Mouse (Mus musculus) intestine, embryonic 16.5 days (tissue): ENCODE measurements around the gene Fryl. TPM values are rescaled to one million over a fixed set of nuclear protein-coding genes. Genes with fewer than 3 reads are reported as not detected.

Experiments
- ATAC-seq: fragments of 200-750 bp; cut with Nextera tagmentation; 2 replicates; pipeline ENCODE4 v1.8.0; 2017; ENCODE audit warnings: moderate TSS enrichment, moderate library complexity
- H3K27ac ChIP-seq: fragments of 300-500 bp; sonication (generic); 2 replicates; pipeline ENCODE4 v1.5.1; 2014; ENCODE audit warnings: mild to moderate bottlenecking, low read length
- H3K27me3 ChIP-seq: fragments of 300-500 bp; sonication (generic); replicated peaks from 2 replicates; pipeline ENCODE4 v1.6.1; 2014; ENCODE audit warnings: low read length, control low read depth, mixed read lengths; ENCODE audit not compliant: control insufficient read depth, insufficient read depth
- H3K36me3 ChIP-seq: fragments of 300-500 bp; sonication (generic); 2 replicates; pipeline ENCODE4 v1.6.1; 2014; ENCODE audit warnings: low read length, control low read depth; ENCODE audit not compliant: control insufficient read depth, insufficient read depth
- H3K4me1 ChIP-seq: fragments of 300-500 bp; sonication (generic); 2 replicates; pipeline ENCODE4 v1.6.1; 2014; ENCODE audit warnings: low read length, control low read depth, mixed read lengths; ENCODE audit not compliant: control insufficient read depth, insufficient read depth
- H3K4me2 ChIP-seq: fragments of 300-500 bp; sonication (generic); 2 replicates; pipeline ENCODE4 v1.6.1; 2014; ENCODE audit warnings: low read depth, low read length, control low read depth
- H3K4me3 ChIP-seq: fragments of 300-500 bp; sonication (generic); 2 replicates; pipeline ENCODE4 v1.5.1; 2014; ENCODE audit warnings: mild to moderate bottlenecking, low read length
- H3K9ac ChIP-seq: fragments of 300-500 bp; sonication (generic); 2 replicates; pipeline ENCODE4 v1.6.1; 2014; ENCODE audit warnings: low read depth, low read length
- H3K9me3 ChIP-seq: fragments of 300-500 bp; sonication (generic); 2 replicates; pipeline ENCODE4 v1.6.1; 2016; ENCODE audit warnings: low read length, control low read depth; ENCODE audit not compliant: control insufficient read depth
- WGBS: fragments of 180-500 bp; shearing (Covaris S2); extraction: QIAGEN DNeasy Blood & Tissue Kit; methylation state at CpG from one replicate; pipeline ENCODE4 v1.1.7; 2014; 5-methylcytosine and 5-hydroxymethylcytosine counted together
- polyA plus RNA-seq: library from polyadenylated mRNA; unstranded; fragments of >200 nt; fragmentation: Nextera tagmentation; extraction: Ambion mirVana; gene quantifications from 2 replicates; pipeline ENCODE4 v1.2.1, GENCODE M21; 2015

Fryl gene
- polyA plus RNA-seq, 1 experiment from 2014 or later = 22.6 TPM

DNA sequence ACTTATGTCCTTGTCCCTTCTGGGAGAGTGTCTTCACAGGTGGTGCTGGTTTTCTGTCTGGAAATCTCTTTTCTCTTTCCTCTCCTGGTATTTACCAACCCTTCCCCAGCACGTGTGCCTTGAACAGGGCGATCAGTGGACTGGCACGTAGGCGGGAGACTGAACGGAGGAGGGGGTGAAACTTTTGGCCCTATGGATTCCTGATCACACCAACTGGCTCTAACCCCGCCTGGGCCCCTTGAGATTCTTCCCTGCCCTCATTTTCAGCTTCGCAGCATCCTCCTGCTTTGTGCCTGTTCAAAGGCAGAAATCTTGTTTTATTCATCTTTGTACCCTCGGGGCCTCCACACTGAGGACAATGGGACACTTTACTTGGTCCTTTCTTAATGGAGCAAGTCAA is 262.0 kb downstream of the Fryl start:
- Histone ChIP-seq H3K9me3 (no peaks in the 10 kb centered on the region), H3K4me2 (no peak overlapping the region), H3K36me3 (no peaks in the 10 kb centered on the region), H3K27ac (no peak overlapping the region), H3K4me3 (no peak overlapping the region), H3K4me1 (no peaks in the 10 kb centered on the region), H3K9ac (no peak overlapping the region), H3K27me3 (no peaks in the 10 kb centered on the region)
- ATAC-seq = no peak
- 75% methylated on average over 8 of the region's 8 CpGs for WGBS

DNA sequence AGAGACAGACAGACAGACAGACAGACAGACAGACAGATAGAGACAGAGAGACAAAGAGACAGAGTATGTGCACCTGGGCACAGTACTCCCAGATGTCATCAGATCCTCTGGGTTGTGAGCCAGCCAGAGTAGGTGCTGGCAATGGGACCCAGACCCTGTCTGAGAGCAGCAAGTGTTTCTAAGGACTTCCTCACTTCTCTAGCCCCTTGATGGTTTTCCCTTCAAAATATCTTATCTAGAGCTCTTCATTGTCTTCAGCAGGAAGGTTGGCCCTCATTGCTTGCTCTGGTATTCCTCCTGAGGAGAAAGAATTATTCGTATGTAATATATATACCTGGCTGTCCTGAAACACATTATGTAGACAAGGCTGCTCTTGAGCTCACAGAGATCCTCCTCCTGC is 263.9 kb downstream of the Fryl start:
- no peak overlapping the region for H3K4me2 ChIP-seq
- H3K9me3 ChIP-seq = no peaks in the 10 kb centered on the region
- ATAC-seq = no peak
- H3K36me3 ChIP-seq = no peaks in the 10 kb centered on the region
- WGBS = 82% methylated on average over 1 of the region's 1 CpGs
- H3K27ac ChIP-seq = no peak overlapping the region
- no peaks in the 10 kb centered on the region for H3K4me1 ChIP-seq
- no peak overlapping the region for H3K9ac ChIP-seq
- no peaks in the 10 kb centered on the region for H3K27me3 ChIP-seq
- H3K4me3 ChIP-seq = no peak overlapping the region

DNA sequence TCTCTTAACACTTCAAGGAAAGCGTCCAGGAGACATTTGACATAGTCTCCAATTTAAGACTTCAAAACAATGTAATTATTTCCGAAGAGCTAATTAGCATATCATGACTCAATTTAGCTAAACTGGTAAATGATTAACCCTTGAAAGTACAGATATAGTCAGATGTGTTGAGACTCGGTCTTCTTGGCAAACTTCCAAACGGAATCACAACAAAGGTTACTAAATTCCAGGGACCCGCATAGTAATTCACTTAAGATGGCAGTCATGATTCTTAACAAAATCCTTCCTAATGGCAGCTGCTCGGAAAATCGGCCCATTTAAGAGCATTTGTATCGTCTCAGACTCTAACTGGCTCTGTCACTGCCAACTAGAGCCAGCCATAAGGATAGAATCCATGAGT is 266.7 kb downstream of the Fryl start:
- Histone ChIP-seq H3K4me3 (no peak overlapping the region), H3K4me2 (no peak overlapping the region), H3K27me3 (no peaks in the 10 kb centered on the region), H3K4me1 (no peaks in the 10 kb centered on the region), H3K36me3 (no peaks in the 10 kb centered on the region), H3K9ac (no peak overlapping the region), H3K9me3 (no peaks in the 10 kb centered on the region), H3K27ac (no peak overlapping the region)
- ATAC-seq = no peak
- WGBS = 71% methylated on average over 8 of the region's 8 CpGs

DNA sequence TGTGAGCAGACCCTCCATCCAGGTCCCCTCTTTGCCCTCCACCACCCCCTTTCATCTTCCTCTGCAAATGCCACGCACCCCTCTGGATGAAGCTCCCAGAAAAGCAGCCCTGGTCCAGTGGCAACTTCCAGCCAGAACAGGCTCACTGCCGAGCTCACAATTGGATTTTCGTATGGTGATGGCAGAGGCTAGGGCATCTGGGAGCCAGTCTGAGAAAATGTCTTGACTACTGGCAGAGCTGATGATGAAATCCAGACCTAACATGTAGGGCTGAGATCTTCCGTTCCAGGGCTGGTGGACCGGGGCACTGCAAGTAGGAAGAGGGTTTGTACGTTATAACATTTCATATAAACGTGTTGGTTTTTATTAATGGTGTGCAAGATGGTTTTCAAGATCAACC is 268.6 kb downstream of the Fryl start:
- no peaks in the 10 kb centered on the region for H3K9me3 ChIP-seq
- ATAC-seq = no peak
- 66% methylated on average over 7 of the region's 7 CpGs for WGBS

DNA sequence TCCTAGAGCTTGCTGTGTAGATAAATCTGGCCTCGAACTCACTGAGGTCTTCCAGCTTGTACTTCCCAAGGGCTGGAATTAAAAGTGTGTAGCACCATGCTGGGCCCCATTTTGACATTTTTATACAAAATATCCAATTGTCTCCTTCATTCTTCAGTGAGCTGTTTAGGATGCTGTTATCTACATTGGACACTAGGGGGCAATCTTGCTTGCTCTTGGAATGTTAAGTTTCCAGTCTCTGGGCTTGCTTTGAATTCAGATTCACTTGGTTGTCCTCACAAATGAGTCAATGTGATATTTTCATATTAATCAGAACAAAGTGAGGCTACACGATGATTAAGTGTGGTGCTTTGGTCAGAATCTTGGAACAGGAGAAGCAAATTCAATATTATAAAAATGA is 272.3 kb downstream of the Fryl start:
- 10% methylated on average over 2 of the region's 2 CpGs for WGBS
- H3K4me3 ChIP-seq = no peak overlapping the region
- no peaks in the 10 kb centered on the region for H3K36me3 ChIP-seq
- no peak for ATAC-seq
- no peaks in the 10 kb centered on the region for H3K27me3 ChIP-seq
- H3K9me3 ChIP-seq = no peaks in the 10 kb centered on the region
- no peak overlapping the region for H3K27ac ChIP-seq
- 0 out of 2 replicates have a peak, but pooled peaks cover 2% of the 10 kb centered on the region for H3K4me1 ChIP-seq
- H3K4me2 ChIP-seq = no peak overlapping the region
- H3K9ac ChIP-seq = no peak overlapping the region

More for the DNA sequence above, 268.6 kb downstream of the Fryl start:
- Histone ChIP-seq H3K27me3 (no peaks in the 10 kb centered on the region), H3K4me3 (no peak overlapping the region), H3K4me1 (0 out of 2 replicates have a peak, but pooled peaks cover 2% of the 10 kb centered on the region), H3K27ac (no peak overlapping the region), H3K36me3 (no peaks in the 10 kb centered on the region), H3K9ac (no peak overlapping the region), H3K4me2 (no peak overlapping the region)

DNA sequence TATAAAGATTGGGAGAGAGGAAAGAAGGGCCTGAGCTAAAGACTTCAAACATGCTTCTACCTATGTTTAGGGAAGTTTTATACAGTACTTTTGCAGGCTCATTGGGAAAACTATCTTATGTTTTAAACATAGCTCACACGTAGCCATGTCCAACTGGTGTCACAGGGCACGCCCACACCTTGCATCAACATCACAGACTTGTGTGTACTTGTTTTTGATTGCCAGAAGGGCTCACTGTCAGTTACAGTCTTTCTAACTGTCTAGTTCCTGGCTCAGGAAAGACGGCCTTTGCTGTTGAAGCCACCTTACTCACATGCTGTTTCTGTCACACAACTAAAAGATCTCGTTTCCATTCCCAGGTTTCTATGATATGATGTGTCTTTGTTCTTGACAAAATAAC is 279.9 kb downstream of the Fryl start:
- Histone ChIP-seq H3K4me2 (no peak overlapping the region), H3K27me3 (no peaks in the 10 kb centered on the region), H3K9me3 (no peaks in the 10 kb centered on the region), H3K36me3 (no peaks in the 10 kb centered on the region), H3K4me3 (no peak overlapping the region), H3K27ac (no peak overlapping the region), H3K9ac (no peak overlapping the region), H3K4me1 (no peaks in the 10 kb centered on the region)
- 90% methylated on average over 4 of the region's 4 CpGs for WGBS
- no peak for ATAC-seq

DNA sequence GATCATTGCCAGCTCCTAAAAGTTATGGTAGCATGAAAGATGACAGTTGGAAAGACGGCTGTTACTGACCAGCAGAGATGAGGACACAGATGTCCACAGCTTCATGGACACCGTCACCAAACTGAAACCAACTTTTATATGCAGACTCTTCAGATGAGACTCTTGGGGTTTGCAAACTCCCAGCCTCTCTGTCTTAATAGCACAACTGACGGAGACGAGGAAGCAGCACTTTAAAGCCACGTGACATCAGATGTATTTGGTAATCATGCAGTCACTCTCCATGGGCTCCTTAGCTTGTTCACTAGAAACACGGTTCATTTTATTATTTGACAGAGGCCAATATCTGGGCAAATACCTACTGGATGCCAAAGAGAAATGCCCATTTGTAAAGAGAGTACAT is 280.4 kb downstream of the Fryl start:
- H3K36me3 ChIP-seq = no peaks in the 10 kb centered on the region
- WGBS = 91% methylated on average over 6 of the region's 6 CpGs
- no peaks in the 10 kb centered on the region for H3K27me3 ChIP-seq
- no peak overlapping the region for H3K9ac ChIP-seq
- no peak overlapping the region for H3K4me3 ChIP-seq
- ATAC-seq = no peak
- H3K9me3 ChIP-seq = no peaks in the 10 kb centered on the region
- no peak overlapping the region for H3K27ac ChIP-seq
- H3K4me1 ChIP-seq = no peaks in the 10 kb centered on the region
- no peak overlapping the region for H3K4me2 ChIP-seq

DNA sequence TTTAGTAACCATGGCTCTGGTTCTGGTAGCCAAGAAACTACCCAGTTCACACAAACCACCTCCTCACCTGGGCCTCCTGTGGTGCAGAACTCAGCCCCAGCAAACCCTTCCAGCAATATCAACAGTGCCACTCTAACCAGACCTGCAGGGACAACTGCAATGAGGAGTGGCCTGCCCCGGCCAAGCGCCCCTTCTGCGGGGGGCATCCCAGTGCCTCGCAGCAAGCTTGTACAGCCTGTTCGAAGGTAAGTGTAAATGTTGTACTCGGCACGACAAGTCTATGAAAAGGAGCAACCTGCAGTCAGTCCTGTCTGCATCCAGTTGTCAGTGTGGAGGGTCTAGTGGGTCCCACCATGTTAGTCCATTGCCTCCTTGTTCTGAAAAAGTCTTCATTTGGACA is 281.8 kb downstream of the Fryl start, which contains the start of gene Gm10135:
TSS of gene Gm10135 (minus strand) at position 101 of the 400 bp plus-strand sequence.
- ATAC-seq = no peak
- Histone ChIP-seq H3K9ac (no peak within 1 kb of the TSS), H3K4me2 (no peak within 1 kb of the TSS), H3K36me3 (no peaks in the 10 kb centered on the region), H3K27ac (no peak within 1 kb of the TSS), H3K4me1 (no peaks in the 10 kb centered on the region), H3K4me3 (no peak within 1 kb of the TSS), H3K27me3 (no peaks in the 10 kb centered on the region), H3K9me3 (no peaks in the 10 kb centered on the region)
- WGBS = 97% methylated on average over 7 of the region's 7 CpGs

DNA sequence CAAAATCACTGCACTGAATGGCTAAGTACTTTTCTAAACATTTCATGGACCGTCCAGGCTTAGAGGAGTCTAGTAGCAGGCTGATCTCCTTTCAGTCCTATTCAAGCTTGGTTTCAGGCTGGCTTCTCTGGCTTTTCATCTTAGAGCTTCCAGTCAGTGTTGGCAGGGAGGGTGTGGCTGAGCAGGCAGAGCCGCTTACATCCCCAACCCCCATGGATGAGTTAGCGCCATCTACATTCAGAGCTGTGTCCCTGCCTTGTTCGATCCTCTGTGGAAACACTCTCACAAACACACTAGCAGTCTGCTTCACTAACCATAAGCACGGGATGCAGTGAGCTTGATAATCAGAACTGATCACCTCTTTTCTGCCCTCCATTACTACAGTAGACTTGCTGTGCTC is 283.5 kb downstream of the Fryl start:
- Histone ChIP-seq H3K4me3 (no peak overlapping the region), H3K4me2 (no peak overlapping the region), H3K27ac (no peak overlapping the region), H3K27me3 (no peaks in the 10 kb centered on the region), H3K9ac (no peak overlapping the region), H3K9me3 (no peaks in the 10 kb centered on the region), H3K36me3 (no peaks in the 10 kb centered on the region), H3K4me1 (no peaks in the 10 kb centered on the region)
- 61% methylated on average over 5 of the region's 5 CpGs for WGBS
- ATAC-seq = no peak

DNA sequence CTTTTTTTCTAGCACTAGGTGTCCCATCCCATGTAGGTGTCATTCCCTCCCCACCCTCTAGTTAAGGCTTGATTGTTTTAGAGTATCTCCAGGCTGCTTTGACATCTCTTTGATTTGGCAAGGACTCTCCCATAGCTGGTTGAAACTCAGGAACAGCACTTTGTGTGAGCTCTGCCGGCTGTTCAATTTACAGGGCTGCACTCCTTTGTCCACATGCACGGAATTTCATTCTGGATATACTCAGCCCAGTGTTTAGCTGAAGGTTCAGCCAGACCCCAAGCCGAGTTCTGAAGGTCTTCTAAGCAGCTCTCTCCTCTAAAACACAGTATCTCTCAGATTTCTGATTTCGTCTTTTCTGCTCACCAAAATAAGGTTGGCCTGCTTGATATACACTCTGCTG is 284.0 kb downstream of the Fryl start:
- Histone ChIP-seq H3K9me3 (no peaks in the 10 kb centered on the region), H3K4me2 (no peak overlapping the region), H3K4me3 (no peak overlapping the region), H3K9ac (no peak overlapping the region), H3K27me3 (no peaks in the 10 kb centered on the region), H3K36me3 (no peaks in the 10 kb centered on the region), H3K27ac (no peak overlapping the region), H3K4me1 (no peaks in the 10 kb centered on the region)
- 0 out of 2 replicates have a peak, but pooled peaks have one; percentile 42 for ATAC-seq
- WGBS = 58% methylated on average over 4 of the region's 4 CpGs
